Mouse (Mus musculus) megakaryocyte-erythroid progenitor cell, adult 5-6 weeks (primary cell): ENCODE results near the gene Cox11. TPM values are rescaled to one million over a fixed set of nuclear protein-coding genes. Genes with fewer than 3 reads are reported as not detected.

Experiments
- ATAC-seq: replicated peaks from 2 replicates; pipeline ENCODE4 v1.8.0; 2016; ENCODE audit warnings: mild to moderate bottlenecking, inconsistent platforms; ENCODE audit not compliant: severe bottlenecking, poor library complexity, low FRiP score, low TSS enrichment
- total RNA-seq, 2 experiments: library from RNA; stranded (forward) in 1 of 2; stranded (reverse) in 1 of 2; fragments of 200-1000, 215-1000 nt in 1 of 2; fragments of >200 nt in 1 of 2; fragmentation: Nextera tagmentation in 1 of 2; gene quantifications; 2 replicates each; pipeline ENCODE4 v1.2.3; 2014 to 2017

Gene Cox11
- total RNA-seq (2014; fragmentation: Nextera tagmentation) = 37.0 and 40.1 TPM in 2 replicates
- total RNA-seq (2017) = 15.5 and 37.0 TPM in 2 replicates

GRCm38 (mm10) chr11:90637440-90638311 lies at the start of gene Cox11, which contains the start of gene Stxbp4:
TSS of gene Cox11 (plus strand) at chr11:90638173.
TSS of gene Stxbp4 (minus strand) at chr11:90638084.
- peak; percentile 95 for ATAC-seq

DNA sequence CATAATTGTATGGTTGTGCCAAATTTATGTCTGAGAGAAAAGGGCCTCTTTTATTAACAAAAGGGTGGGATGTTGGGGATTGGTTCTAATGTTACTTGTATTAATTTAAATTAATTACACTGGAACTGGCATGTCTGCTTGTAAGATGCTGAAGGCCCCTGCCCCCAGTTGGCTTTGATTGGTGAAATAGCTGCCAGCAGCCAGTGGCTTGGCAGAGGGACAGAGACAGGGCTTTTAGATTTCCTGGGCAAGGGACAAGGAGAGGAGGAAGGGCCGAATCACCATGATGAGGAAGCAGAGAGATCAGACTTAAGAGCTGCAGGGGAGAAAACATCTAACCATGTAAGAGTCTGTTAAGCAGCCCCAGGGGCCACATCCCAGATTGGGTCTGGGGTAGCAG lies 47.0 kb upstream of the Cox11 start:
- no peak for ATAC-seq

DNA sequence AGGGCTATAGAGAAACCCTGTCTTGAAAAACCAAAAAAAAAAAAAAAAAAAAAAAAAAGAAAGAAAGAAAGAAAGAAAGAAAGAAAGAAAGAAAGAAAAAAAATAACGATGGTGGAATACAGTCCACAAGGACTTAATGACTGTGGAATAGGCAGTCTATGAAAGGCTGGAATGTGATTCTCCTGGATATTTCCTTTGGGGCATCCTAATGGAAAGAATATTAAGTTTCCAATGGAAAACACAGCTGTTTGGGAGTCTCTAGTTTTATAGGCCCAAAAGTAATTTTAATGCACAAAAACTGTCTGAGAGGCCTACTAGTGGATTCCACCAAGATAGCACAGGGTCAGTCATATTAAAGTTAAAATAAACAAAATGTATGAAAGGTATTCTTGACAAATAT lies 42.1 kb upstream of the Cox11 start:
- ATAC-seq = no peak

DNA sequence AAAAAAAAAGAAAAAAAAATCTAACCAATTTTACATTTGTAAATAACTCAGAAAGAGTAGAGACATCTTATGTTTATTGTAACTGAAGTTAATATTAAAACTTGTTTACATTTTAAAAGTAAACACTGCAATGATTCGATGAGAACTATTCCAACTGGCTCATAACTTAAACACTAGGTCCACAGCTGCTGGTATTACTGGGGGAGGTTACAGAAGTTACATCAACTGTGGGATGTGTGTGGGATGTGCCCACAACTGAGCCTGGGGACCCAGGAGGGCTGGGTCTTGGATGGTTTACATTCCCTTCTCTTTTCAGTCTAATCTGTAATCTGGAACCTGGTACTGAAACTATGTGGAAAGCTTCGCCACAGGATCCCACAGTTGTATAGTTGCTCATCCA lies 34.9 kb upstream of the Cox11 start:
- no peak for ATAC-seq

GRCm38 (mm10) chr11:90612118-90612517 lies 25.9 kb upstream of the Cox11 start:
- ATAC-seq = no peak

- ATAC-seq = peak; percentile 81
These were observed 23.2 kb upstream of the Cox11 start for GRCm38 (mm10) chr11:90614743-90615142.

DNA sequence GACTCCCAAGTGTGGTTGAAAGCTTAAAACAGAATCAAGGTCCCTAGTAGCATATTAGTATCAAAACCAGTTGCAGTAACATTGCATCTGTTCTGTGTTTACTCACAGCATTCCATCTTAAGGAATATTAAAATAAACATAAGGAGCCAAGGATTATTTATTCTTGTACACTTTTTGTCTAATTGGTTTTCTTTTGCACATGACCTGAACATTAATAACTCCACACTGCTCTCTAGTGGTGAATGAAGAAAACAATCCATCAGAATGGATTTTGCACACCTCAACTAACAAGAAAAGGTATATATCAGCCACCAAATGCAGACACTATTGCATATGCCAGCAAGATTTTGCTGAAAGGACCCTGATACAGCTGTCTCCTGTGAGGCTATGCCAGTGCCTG lies 21.5 kb upstream of the Cox11 start:
- 0 out of 2 replicates have a peak, but pooled peaks have one; percentile 49 for ATAC-seq

DNA sequence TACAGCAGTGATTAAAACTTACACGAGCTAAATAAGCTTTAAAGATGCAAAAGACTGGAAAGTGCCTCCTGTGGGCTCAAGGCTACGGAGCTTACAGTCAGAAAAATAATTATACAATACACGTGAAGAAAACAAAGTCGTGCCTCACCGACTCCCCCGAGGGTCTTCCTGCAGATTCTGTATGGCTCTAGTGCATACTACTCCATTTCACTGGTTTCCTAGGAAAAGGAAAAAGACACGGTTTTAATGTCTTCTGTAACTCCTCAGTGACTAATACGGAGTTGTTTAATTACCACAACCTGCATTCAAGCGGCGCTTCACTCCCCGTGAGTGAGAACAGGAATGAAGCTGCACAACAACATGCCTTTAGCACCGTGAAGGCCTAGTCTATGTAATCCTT lies 15.9 kb upstream of the Cox11 start:
- ATAC-seq = no peak

GRCm38 (mm10) chr11:90622500-90622899 lies 15.5 kb upstream of the Cox11 start:
- no peak for ATAC-seq

DNA sequence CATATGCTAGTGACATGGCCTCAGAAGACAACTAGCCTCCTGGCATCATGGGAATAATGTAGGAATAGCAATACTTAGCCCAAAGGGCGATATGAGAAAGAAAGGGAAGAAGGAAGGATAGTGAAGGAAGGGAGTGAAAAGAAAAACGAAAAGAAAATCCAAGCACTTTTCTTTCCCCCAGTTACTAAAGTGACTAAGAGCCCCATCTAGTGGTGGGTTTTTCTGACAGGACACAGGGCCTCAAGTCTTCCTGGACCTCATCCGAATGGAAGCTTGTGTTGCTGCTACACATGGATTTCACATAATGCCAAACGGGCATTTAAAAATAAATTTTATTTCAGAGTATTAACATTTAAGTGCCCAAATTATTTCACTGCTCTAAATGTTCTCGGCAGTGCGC lies 14.5 kb upstream of the Cox11 start:
- peak; percentile 80 for ATAC-seq

DNA sequence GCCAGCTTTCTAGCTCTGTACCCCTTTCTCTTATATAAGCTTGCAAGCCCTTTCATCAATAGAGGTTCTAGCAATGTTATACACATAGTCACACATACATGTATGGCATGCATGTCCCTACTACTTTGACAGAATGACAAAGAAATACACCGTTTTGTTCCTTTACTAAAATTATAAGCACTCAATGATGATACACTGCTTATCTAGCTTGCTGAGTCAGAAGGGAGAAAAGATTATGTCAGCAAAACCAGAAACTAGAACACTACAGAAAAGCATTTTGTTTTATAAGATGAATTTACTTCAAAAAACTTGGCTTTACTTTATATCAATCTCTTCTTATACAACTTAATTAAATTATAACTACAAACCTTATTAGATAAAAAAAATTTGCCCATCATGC lies 12.8 kb upstream of the Cox11 start:
- ATAC-seq = no peak

DNA sequence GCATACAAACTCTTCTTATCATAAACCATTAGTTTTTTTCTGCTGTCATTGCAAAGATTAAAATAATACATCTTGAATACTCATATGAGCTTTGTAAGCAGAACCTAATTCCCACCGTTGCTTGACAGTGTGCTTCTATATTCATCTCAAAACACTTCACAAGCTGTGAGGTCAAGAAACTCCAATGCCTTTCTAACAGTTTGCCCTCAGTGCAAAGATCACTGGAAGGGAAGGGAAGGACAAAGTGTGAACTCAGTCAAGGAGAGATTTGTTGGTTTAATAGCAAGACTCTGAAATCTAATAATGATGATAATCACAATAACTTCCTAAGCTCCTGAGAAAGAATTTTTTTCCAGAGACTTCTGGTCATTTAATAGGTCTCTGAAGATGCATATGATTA lies 10.2 kb upstream of the Cox11 start:
- ATAC-seq = no peak

GRCm38 (mm10) chr11:90632480-90632879 lies 5.5 kb upstream of the Cox11 start:
- ATAC-seq = no peak

- ATAC-seq = no peak
These were observed 3.3 kb upstream of the Cox11 start for GRCm38 (mm10) chr11:90634661-90635060.

GRCm38 (mm10) chr11:90638312-90638830 lies 398 bp downstream of the Cox11 start:
- ATAC-seq = peak; percentile 54

- ATAC-seq = no peak
These were observed 11.8 kb downstream of the Cox11 start for GRCm38 (mm10) chr11:90649777-90650176.

GRCm38 (mm10) chr11:90650231-90650885 lies 12.4 kb downstream of the Cox11 start:
- peak; percentile 18 for ATAC-seq

DNA sequence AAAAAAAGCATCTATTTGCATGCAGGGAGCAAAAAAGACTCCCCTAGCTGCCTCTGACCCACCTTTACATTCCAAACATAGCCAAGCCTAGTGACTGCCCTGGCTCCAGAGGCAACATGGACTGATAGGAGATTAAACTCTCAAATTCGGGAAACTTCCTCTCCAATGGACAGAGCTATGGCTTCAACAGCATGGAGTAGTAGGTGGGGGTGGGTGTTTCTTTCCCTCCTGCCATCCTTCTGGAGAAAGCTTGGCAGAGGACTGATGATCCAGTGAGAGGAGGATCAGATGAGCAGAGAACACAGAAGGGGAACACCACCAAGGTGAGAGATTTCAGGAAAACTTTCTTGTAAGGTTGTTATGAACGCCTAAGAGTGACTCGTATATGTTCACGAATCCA lies 14.6 kb downstream of the Cox11 start:
- ATAC-seq = no peak

GRCm38 (mm10) chr11:90657527-90657926 lies 19.6 kb downstream of the Cox11 start:
- no peak for ATAC-seq

GRCm38 (mm10) chr11:90660662-90661061 lies 22.7 kb downstream of the Cox11 start:
- no peak for ATAC-seq
